Mouse (Mus musculus): ENCODE measurements around the gene Nans. TPM values are rescaled to one million over a fixed set of nuclear protein-coding genes. Genes with fewer than 3 reads are reported as not detected.

The Nans gene
- 3.3 TPM for polyA plus RNA-seq (2014; fragmentation: Illumina TruSeq; extraction: RNeasy Lipid Tissue Mini Kit (QIAGEN cat#74804); ENCODE audit: low read depth, low replicate concordance)

DNA sequence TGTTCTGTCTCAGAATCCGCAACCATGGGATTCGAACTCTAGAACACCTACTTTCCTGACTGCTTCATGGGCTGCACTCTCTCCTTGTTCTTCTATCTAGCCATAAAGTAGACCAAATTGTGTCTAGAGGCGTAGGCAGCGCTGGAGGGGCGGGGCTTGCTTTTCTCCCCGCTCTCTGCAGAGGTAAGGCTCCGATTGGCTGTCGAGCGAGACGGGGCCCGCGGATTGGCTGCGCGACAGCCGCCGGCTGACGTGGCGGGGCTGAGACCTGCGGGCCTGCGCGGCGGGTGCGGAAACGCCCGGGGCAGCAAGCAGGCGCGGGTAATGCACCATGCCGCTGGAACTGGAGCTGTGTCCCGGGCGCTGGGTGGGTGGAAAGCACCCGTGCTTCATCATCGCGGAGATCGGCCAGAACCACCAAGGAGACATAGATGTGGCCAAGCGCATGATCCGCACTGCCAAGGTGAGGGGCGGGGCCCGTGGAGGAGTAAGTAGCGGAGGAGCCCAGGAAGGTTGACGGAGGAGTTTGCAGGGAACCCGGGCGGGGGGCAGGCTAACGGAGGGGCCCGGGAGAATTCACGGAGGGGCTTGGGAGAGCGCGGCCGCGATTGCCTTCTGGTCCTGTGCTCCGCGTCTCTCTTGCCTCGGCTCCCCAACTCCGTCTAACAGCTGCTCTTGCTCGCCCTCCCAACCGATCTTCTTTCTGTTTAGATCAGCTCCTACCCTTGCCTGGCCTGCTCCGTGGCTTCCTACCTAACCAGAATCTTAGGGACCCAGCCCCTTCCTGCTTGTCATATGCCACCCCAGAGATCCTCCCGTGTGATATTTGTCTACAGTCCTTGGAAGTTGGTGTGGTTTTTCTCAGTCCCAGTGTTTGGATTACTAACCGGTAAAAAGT lies at the start of gene Nans:
TSS of gene Nans (plus strand) at position 221 of the 898 bp plus-strand sequence.

DNA sequence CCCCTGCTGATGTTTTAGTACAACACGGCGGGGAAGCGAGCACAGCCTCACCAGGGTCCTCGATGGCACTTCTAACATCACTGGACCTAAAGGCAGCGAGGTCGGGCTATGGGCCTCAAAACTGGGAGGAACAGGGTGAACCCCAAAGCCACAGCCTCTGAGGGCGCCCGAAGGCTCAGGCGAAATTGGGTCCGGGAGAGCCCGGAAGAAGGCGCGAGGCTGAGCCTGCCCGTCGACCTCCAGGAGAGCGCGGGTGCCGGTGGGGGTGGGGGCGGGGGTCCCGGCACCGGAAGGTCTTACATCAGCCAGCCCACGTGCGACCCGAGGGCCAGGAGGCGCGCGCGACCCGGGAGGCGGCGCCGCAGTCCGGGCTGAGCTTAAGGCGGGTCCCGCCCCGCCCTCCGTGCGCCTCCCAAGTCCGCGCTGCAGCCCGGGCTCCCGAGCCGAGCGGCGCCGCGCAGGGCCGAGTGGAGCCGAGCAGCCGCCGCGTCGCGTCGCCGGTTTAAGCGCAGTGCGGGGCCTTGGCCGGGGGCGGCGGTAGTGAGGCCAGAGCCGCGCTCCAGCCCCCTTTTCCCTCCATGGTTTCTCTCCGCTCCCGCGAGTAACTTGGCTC lies 38.4 kb upstream of the Nans start, which contains the start of gene Anp32b:
TSS of gene Anp32b (plus strand) at position 384 of the 613 bp plus-strand sequence.

DNA sequence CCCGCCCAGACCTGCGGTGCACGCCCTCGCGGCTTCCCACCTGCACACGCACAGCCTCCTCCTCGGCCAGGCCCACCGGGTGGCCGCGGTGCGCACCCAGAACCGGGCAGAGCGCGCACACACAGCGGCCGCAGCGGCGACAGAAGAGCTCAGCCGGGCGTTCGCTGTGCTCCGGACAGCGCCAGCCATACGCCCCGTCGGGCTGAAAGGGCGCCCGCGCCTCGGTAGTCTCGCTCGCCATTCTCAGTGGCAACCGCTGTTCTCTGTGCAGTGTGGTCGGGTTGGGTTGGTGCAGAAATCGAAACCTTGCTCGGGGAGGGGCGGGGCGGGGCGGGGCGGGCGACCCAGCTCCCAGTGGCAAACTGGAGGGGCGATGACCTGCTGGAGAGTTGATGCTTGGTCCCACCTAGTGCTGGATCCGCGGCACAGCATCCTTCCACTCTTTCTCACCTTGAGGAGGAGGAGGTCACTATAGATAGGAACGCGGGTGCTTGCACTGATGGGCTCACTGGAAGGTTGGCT lies 46.9 kb downstream of the Nans start, which contains the start of gene Trim14:
TSS of gene Trim14 (minus strand) at position 302 of the 522 bp plus-strand sequence.

Other genes starting within 250 kb of the Nans start
- gene Foxe1, start 145.6 kb upstream of the Nans start, polyA plus RNA-seq (2014; fragmentation: Illumina TruSeq; extraction: RNeasy Lipid Tissue Mini Kit (QIAGEN cat#74804); ENCODE audit: low read depth, low replicate concordance) = not detected
- gene Trmo, start 99.8 kb upstream of the Nans start, polyA plus RNA-seq (2014; fragmentation: Illumina TruSeq; extraction: RNeasy Lipid Tissue Mini Kit (QIAGEN cat#74804); ENCODE audit: low read depth, low replicate concordance) = 1.2 TPM
- not detected for gene Hemgn, start 75.7 kb upstream of the Nans start, polyA plus RNA-seq (2014; fragmentation: Illumina TruSeq; extraction: RNeasy Lipid Tissue Mini Kit (QIAGEN cat#74804); ENCODE audit: low read depth, low replicate concordance)
- gene Anp32b, start 38.3 kb upstream of the Nans start, polyA plus RNA-seq (2014; fragmentation: Illumina TruSeq; extraction: RNeasy Lipid Tissue Mini Kit (QIAGEN cat#74804); ENCODE audit: low read depth, low replicate concordance) = 136 TPM
- gene Trim14, start 46.9 kb downstream of the Nans start, polyA plus RNA-seq (2014; fragmentation: Illumina TruSeq; extraction: RNeasy Lipid Tissue Mini Kit (QIAGEN cat#74804); ENCODE audit: low read depth, low replicate concordance) = not detected
- 0.65 TPM for gene Coro2a, start 113.0 kb downstream of the Nans start, polyA plus RNA-seq (2014; fragmentation: Illumina TruSeq; extraction: RNeasy Lipid Tissue Mini Kit (QIAGEN cat#74804); ENCODE audit: low read depth, low replicate concordance)
- 0.28 TPM for gene Tbc1d2, start 161.0 kb downstream of the Nans start, polyA plus RNA-seq (2014; fragmentation: Illumina TruSeq; extraction: RNeasy Lipid Tissue Mini Kit (QIAGEN cat#74804); ENCODE audit: low read depth, low replicate concordance)

Data from kidney, adult 10 weeks (tissue).